Mouse (Mus musculus) heart, postnatal 0 days (tissue): ENCODE data around the gene Nanog.

Experiments used
- CTCF ChIP-seq: IDR thresholded peaks from 2 replicates; pipeline ENCODE4 v1.5.1; 2016; ENCODE audit warnings: antibody characterized with exemption, control low read depth, low read depth
- EP300 ChIP-seq: IDR thresholded peaks from 2 replicates; pipeline ENCODE4 v1.6.1; 2016; ENCODE audit warnings: antibody characterized with exemption, low read depth

GRCm38 (mm10) chr6:122657630-122658029, 49.7 kb upstream of the Nanog start:
- TF ChIP-seq EP300 (no peak), CTCF (no peak)
